Mouse (Mus musculus) ES-E14 (cell line): ENCODE measurements at regions not wholly inside any gene's neighbourhood (a gene's known extent, or its start where the extent isn't known, plus 50 kb on each side); places are given as distances from the start of the nearest gene placed in this dataset.

Experiments used
- DNase-seq: peaks from one replicate; pipeline ENCODE4 v3.0.0-alpha.2; 2013; ENCODE audit warnings: low read depth, low spot score
- H3K27ac ChIP-seq: 2 replicates; pipeline ENCODE4 v1.5.1; 2012; ENCODE audit warnings: low read depth, mild to moderate bottlenecking, low read length, moderate library complexity, mixed read lengths; ENCODE audit not compliant: poor library complexity, insufficient read depth, severe bottlenecking
- H3K36me3 ChIP-seq: 2 replicates; pipeline ENCODE4 v1.6.1; 2012; ENCODE audit warnings: mild to moderate bottlenecking, low read length, moderate library complexity, mixed read lengths; ENCODE audit not compliant: control insufficient read depth, poor library complexity, insufficient read depth, severe bottlenecking
- H3K4me1 ChIP-seq, 2 experiments: fragments of 150-350 bp in 1 of 2; sonication (generic) in 1 of 2; 2 replicates each; pipeline ENCODE4 v1.6.1; 2012; ENCODE audit warnings: low read length in 2 of 2, mild to moderate bottlenecking in 1 of 2, mixed read lengths in 1 of 2; ENCODE audit not compliant: control insufficient read depth in 2 of 2, insufficient read depth in 2 of 2, poor library complexity in 1 of 2
- H3K4me3 ChIP-seq, 2 experiments: fragments of 150-350 bp in 1 of 2; sonication (generic) in 1 of 2; 2 replicates each; pipeline ENCODE4 v1.5.1; 2012; ENCODE audit warnings: low read length in 2 of 2, low read depth in 1 of 2, mild to moderate bottlenecking in 1 of 2, mixed read lengths in 1 of 2; ENCODE audit not compliant: insufficient read depth in 1 of 2, poor library complexity in 1 of 2, severe bottlenecking in 1 of 2
- H3K9ac ChIP-seq: 2 replicates; pipeline ENCODE4 v1.6.1; 2012; ENCODE audit warnings: low read depth, mild to moderate bottlenecking, low read length, mixed read lengths; ENCODE audit not compliant: poor library complexity, insufficient read depth, severe bottlenecking
- H3K9me3 ChIP-seq: fragments of 150-350 bp; sonication (generic); 2 replicates; pipeline ENCODE4 v1.6.1; 2012; ENCODE audit warnings: low read depth, mild to moderate bottlenecking, low read length; ENCODE audit not compliant: control insufficient read depth, insufficient read depth
- CHD2 ChIP-seq: IDR thresholded peaks from 2 replicates; pipeline ENCODE4 v1.6.1; 2014; ENCODE audit warnings: mild to moderate bottlenecking, low read depth, low read length, inconsistent platforms
- HCFC1 ChIP-seq: IDR thresholded peaks from 2 replicates; pipeline ENCODE4 v1.6.1; 2012; ENCODE audit warnings: low read length, inconsistent platforms, borderline replicate concordance; ENCODE audit not compliant: insufficient read depth
- MAFK ChIP-seq: IDR thresholded peaks from 2 replicates; pipeline ENCODE4 v1.6.1; 2014; ENCODE audit warnings: mild to moderate bottlenecking, low read depth, low read length, inconsistent platforms; ENCODE audit not compliant: insufficient read depth
- ZC3H11A ChIP-seq: IDR thresholded peaks from 2 replicates; pipeline ENCODE4 v1.6.1; 2012; ENCODE audit warnings: low read depth, mild to moderate bottlenecking, inconsistent platforms, low read length, borderline replicate concordance
- ZNF384 ChIP-seq: IDR thresholded peaks from 2 replicates; pipeline ENCODE4 v1.6.1; 2012; ENCODE audit warnings: low read depth, low read length, inconsistent platforms
- in situ Hi-C, 2 experiments: fragments of 600-800 bp; cut with MboI; formaldehyde crosslinking; loops; one replicate each; pipeline ENCODE4 v1.15.1; 2025; ENCODE audit warnings: low sequenced_read_pairs in 2 of 2, inconsistent platforms in 1 of 2; ENCODE audit not compliant: unreplicated experiment in 2 of 2

GRCm38 (mm10) chr2:30661147-30661546, 66.3 kb downstream of the Cstad start:
- Histone ChIP-seq H3K4me1 (peaks cover 9 to 29% of the 10 kb centered on the region in 2 experiments), H3K27ac (no peak overlapping the region), H3K36me3 (no peaks in the 10 kb centered on the region), H3K9me3 (no peaks in the 10 kb centered on the region), H3K9ac (no peak overlapping the region), H3K4me3 (no peak overlapping the region)
- in situ Hi-C loops, result no loop called here
- DNase-seq, result no peak
- TF ChIP-seq ZC3H11A (no peak), HCFC1 (no peak), ZNF384 (no peak), MAFK (no peak)

GRCm38 (mm10) chr2:30660613-30660991, 65.8 kb downstream of the Cstad start:
- H3K4me3 ChIP-seq, result no peak overlapping the region
- H3K9ac ChIP-seq, result no peak overlapping the region
- no peak overlapping the region for H3K27ac ChIP-seq

GRCm38 (mm10) chr2:30659836-30660612, 65.2 kb downstream of the Cstad start:
- TF ChIP-seq MAFK (no peak), CHD2 (no peak), ZC3H11A (no peak), HCFC1 (no peak), ZNF384 (no peak)
- in situ Hi-C loops, result no loop called here
- no peaks in the 10 kb centered on the region for H3K36me3 ChIP-seq
- no peak for DNase-seq
- no peaks in the 10 kb centered on the region for H3K9me3 ChIP-seq
- no peak overlapping the region for H3K27ac ChIP-seq
- no peak overlapping the region for H3K4me3 ChIP-seq
- peaks cover 9 to 29% of the 10 kb centered on the region in 2 experiments for H3K4me1 ChIP-seq
- H3K9ac ChIP-seq, result no peak overlapping the region

More at GRCm38 (mm10) chr2:30660613-30660991, 65.8 kb downstream of the Cstad start:
- in situ Hi-C loops, result no loop called here
- no peaks in the 10 kb centered on the region for H3K9me3 ChIP-seq
- H3K4me1 ChIP-seq, result peaks cover 9 to 29% of the 10 kb centered on the region in 2 experiments
- no peak for TF ChIP-seq CHD2
- H3K36me3 ChIP-seq, result no peaks in the 10 kb centered on the region
- peak; percentile 40 for DNase-seq

GRCm38 (mm10) chr2:30658844-30659555, 64.2 kb downstream of the Cstad start:
- DNase-seq, result no peak
- in situ Hi-C loops, result no loop called here

More at GRCm38 (mm10) chr2:30658844-30659555, 64.2 kb downstream of the Cstad start:
- Histone ChIP-seq H3K9ac (peak overlapping the region; percentile 82), H3K27ac (no peak overlapping the region), H3K4me1 (peaks cover 9 to 29% of the 10 kb centered on the region in 2 experiments), H3K36me3 (no peaks in the 10 kb centered on the region), H3K9me3 (no peaks in the 10 kb centered on the region), H3K4me3 (peak overlapping the region; percentile 23 to 53; a peak in 3 of 4 replicates)
- no peak for TF ChIP-seq ZC3H11A
- no peak for TF ChIP-seq MAFK
- TF ChIP-seq CHD2, result no peak
- no peak for TF ChIP-seq HCFC1
- TF ChIP-seq ZNF384, result no peak
